Mouse (Mus musculus): ENCODE results near the gene Larp6.

GRCm38 (mm10) chr9:60769711-60770111 lies 56.9 kb downstream of the Larp6 start:
- no peak for TF ChIP-seq EP300 (IDR thresholded peaks at IDR 0.05)
- no peak for TF ChIP-seq CTCF (IDR thresholded peaks at IDR 0.05)

Data from lung, postnatal 0 days (tissue).